Mouse (Mus musculus): ENCODE measurements around the gene D11Wsu47e. TPM values are rescaled to one million over a fixed set of nuclear protein-coding genes. Genes with fewer than 3 reads are reported as not detected.

D11Wsu47e gene
- polyA plus RNA-seq, 1 experiment from 2014 or later, result 23.3 TPM

- Histone ChIP-seq H3K27ac (ENCODE audit: low read depth, low read length) (peak overlapping the region; percentile 95), H3K9me3 (ENCODE audit: control insufficient read depth, low read length) (no peaks in the 10 kb centered on the region), H3K4me1 (ENCODE audit: control insufficient read depth, insufficient read depth, low read length) (peaks cover 26% of the 10 kb centered on the region), H3K4me2 (peak overlapping the region; percentile 89), H3K4me3 (ENCODE audit: low read depth, low read length) (peak overlapping the region; percentile 90), H3K36me3 (ENCODE audit: control insufficient read depth, insufficient read depth, low read length) (peaks cover 4% of the 10 kb centered on the region; the same call in 1 of the 2 replicates), H3K9ac (ENCODE audit: low read length) (peak overlapping the region; percentile 85), H3K27me3 (ENCODE audit: control insufficient read depth, insufficient read depth, low read length) (no peaks in the 10 kb centered on the region)
- under 1% methylated on average over 26 of the region's 38 CpGs for WGBS
- ATAC-seq (ENCODE audit: low FRiP score) (no peak; the same call in 1 of the 2 replicates), DNase-seq (ENCODE audit: low spot score, missing footprints) (no peak)
Observed at GRCm38 (mm10) chr11:113683627-113683956, 620 bp upstream of the D11Wsu47e start.

GRCm38 (mm10) chr11:113684707-113685426 lies 655 bp downstream of the D11Wsu47e start:
- Histone ChIP-seq H3K9ac (ENCODE audit: low read length) (peak overlapping the region; percentile 85), H3K27me3 (ENCODE audit: control insufficient read depth, insufficient read depth, low read length) (no peaks in the 10 kb centered on the region), H3K4me2 (peak overlapping the region; percentile 89), H3K9me3 (ENCODE audit: control insufficient read depth, low read length) (no peaks in the 10 kb centered on the region), H3K4me1 (ENCODE audit: control insufficient read depth, insufficient read depth, low read length) (peaks cover 26% of the 10 kb centered on the region), H3K27ac (ENCODE audit: low read depth, low read length) (peak overlapping the region; percentile 32; the same call in 1 of the 2 replicates), H3K4me3 (ENCODE audit: low read depth, low read length) (peak overlapping the region; percentile 90), H3K36me3 (ENCODE audit: control insufficient read depth, insufficient read depth, low read length) (peaks cover 4% of the 10 kb centered on the region; the same call in 1 of the 2 replicates)
- 42% methylated on average over 25 of the region's 25 CpGs for WGBS
- ATAC-seq (ENCODE audit: low FRiP score), result no peak
- DNase-seq (ENCODE audit: low spot score, missing footprints), result no peak

GRCm38 (mm10) chr11:113687031-113687430 lies 2.8 kb downstream of the D11Wsu47e start:
- 44% methylated on average over 2 of the region's 2 CpGs for WGBS
- H3K4me2 ChIP-seq, result no peak overlapping the region
- H3K4me3 ChIP-seq (ENCODE audit: low read depth, low read length), result no peak overlapping the region

GRCm38 (mm10) chr11:113690506-113690905 lies 6.3 kb downstream of the D11Wsu47e start:
- Histone ChIP-seq H3K36me3 (ENCODE audit: control insufficient read depth, insufficient read depth, low read length) (peaks cover 17% of the 10 kb centered on the region; the same call in 1 of the 2 replicates), H3K9ac (ENCODE audit: low read length) (no peak overlapping the region), H3K9me3 (ENCODE audit: control insufficient read depth, low read length) (no peaks in the 10 kb centered on the region), H3K27me3 (ENCODE audit: control insufficient read depth, insufficient read depth, low read length) (no peaks in the 10 kb centered on the region), H3K4me3 (ENCODE audit: low read depth, low read length) (no peak overlapping the region), H3K4me2 (no peak overlapping the region), H3K27ac (ENCODE audit: low read depth, low read length) (no peak overlapping the region), H3K4me1 (ENCODE audit: control insufficient read depth, insufficient read depth, low read length) (peaks cover 9% of the 10 kb centered on the region)
- 93% methylated on average over 12 of the region's 12 CpGs for WGBS
- DNase-seq (ENCODE audit: low spot score, missing footprints), result no peak
- no peak for ATAC-seq (ENCODE audit: low FRiP score)

More at GRCm38 (mm10) chr11:113687031-113687430, 2.8 kb downstream of the D11Wsu47e start:
- peak; percentile 85 for DNase-seq (ENCODE audit: low spot score, missing footprints)
- peak; percentile 15; the same call in 1 of the 2 replicates for ATAC-seq (ENCODE audit: low FRiP score)
- peaks cover 24% of the 10 kb centered on the region for H3K4me1 ChIP-seq (ENCODE audit: control insufficient read depth, insufficient read depth, low read length)
- H3K27me3 ChIP-seq (ENCODE audit: control insufficient read depth, insufficient read depth, low read length), result no peaks in the 10 kb centered on the region
- H3K27ac ChIP-seq (ENCODE audit: low read depth, low read length), result peak overlapping the region; percentile 67
- H3K36me3 ChIP-seq (ENCODE audit: control insufficient read depth, insufficient read depth, low read length), result peaks cover 8% of the 10 kb centered on the region; the same call in 1 of the 2 replicates
- peak overlapping the region; percentile 2; the same call in 1 of the 2 replicates for H3K9ac ChIP-seq (ENCODE audit: low read length)
- H3K9me3 ChIP-seq (ENCODE audit: control insufficient read depth, low read length), result no peaks in the 10 kb centered on the region

- DNase-seq (ENCODE audit: low spot score, missing footprints) (no peak), ATAC-seq (ENCODE audit: low FRiP score) (no peak)
- H3K27ac ChIP-seq (ENCODE audit: low read depth, low read length), result no peak overlapping the region
- peaks cover 18% of the 10 kb centered on the region; the same call in 1 of the 2 replicates for H3K36me3 ChIP-seq (ENCODE audit: control insufficient read depth, insufficient read depth, low read length)
- H3K27me3 ChIP-seq (ENCODE audit: control insufficient read depth, insufficient read depth, low read length), result no peaks in the 10 kb centered on the region
- H3K9me3 ChIP-seq (ENCODE audit: control insufficient read depth, low read length), result no peaks in the 10 kb centered on the region
- WGBS, result 85% methylated on average over 5 of the region's 5 CpGs
- no peak overlapping the region for H3K4me2 ChIP-seq
- no peak overlapping the region for H3K9ac ChIP-seq (ENCODE audit: low read length)
- no peak overlapping the region for H3K4me3 ChIP-seq (ENCODE audit: low read depth, low read length)
- peaks cover 7% of the 10 kb centered on the region for H3K4me1 ChIP-seq (ENCODE audit: control insufficient read depth, insufficient read depth, low read length)
Observed at GRCm38 (mm10) chr11:113691318-113691717, 7.1 kb downstream of the D11Wsu47e start.

GRCm38 (mm10) chr11:113691851-113692250 lies 7.6 kb downstream of the D11Wsu47e start:
- Histone ChIP-seq H3K9ac (ENCODE audit: low read length) (no peak overlapping the region), H3K4me3 (ENCODE audit: low read depth, low read length) (no peak overlapping the region), H3K4me2 (no peak overlapping the region), H3K9me3 (ENCODE audit: control insufficient read depth, low read length) (no peaks in the 10 kb centered on the region), H3K36me3 (ENCODE audit: control insufficient read depth, insufficient read depth, low read length) (peaks cover 18% of the 10 kb centered on the region; the same call in 1 of the 2 replicates), H3K27ac (ENCODE audit: low read depth, low read length) (no peak overlapping the region), H3K4me1 (ENCODE audit: control insufficient read depth, insufficient read depth, low read length) (peaks cover 2% of the 10 kb centered on the region), H3K27me3 (ENCODE audit: control insufficient read depth, insufficient read depth, low read length) (no peaks in the 10 kb centered on the region)
- DNase-seq (ENCODE audit: low spot score, missing footprints) (no peak), ATAC-seq (ENCODE audit: low FRiP score) (no peak)
- 66% methylated on average over 3 of the region's 3 CpGs for WGBS

GRCm38 (mm10) chr11:113697571-113697970 lies 13.4 kb downstream of the D11Wsu47e start:
- Histone ChIP-seq H3K9me3 (ENCODE audit: control insufficient read depth, low read length) (no peaks in the 10 kb centered on the region), H3K4me2 (no peak overlapping the region), H3K27ac (ENCODE audit: low read depth, low read length) (no peak overlapping the region), H3K4me1 (ENCODE audit: control insufficient read depth, insufficient read depth, low read length) (peaks cover 6% of the 10 kb centered on the region), H3K36me3 (ENCODE audit: control insufficient read depth, insufficient read depth, low read length) (peaks cover 11% of the 10 kb centered on the region; the same call in 1 of the 2 replicates), H3K4me3 (ENCODE audit: low read depth, low read length) (no peak overlapping the region), H3K27me3 (ENCODE audit: control insufficient read depth, insufficient read depth, low read length) (no peaks in the 10 kb centered on the region), H3K9ac (ENCODE audit: low read length) (no peak overlapping the region)
- ATAC-seq (ENCODE audit: low FRiP score) (no peak), DNase-seq (ENCODE audit: low spot score, missing footprints) (no peak)
- WGBS, result 28% methylated on average over 5 of the region's 5 CpGs

GRCm38 (mm10) chr11:113698013-113698545 lies 13.9 kb downstream of the D11Wsu47e start:
- no peaks in the 10 kb centered on the region for H3K27me3 ChIP-seq (ENCODE audit: control insufficient read depth, insufficient read depth, low read length)
- WGBS, result 68% methylated on average over 12 of the region's 12 CpGs
- no peak for ATAC-seq (ENCODE audit: low FRiP score)
- no peak overlapping the region for H3K4me3 ChIP-seq (ENCODE audit: low read depth, low read length)
- no peak overlapping the region for H3K27ac ChIP-seq (ENCODE audit: low read depth, low read length)
- peaks cover 6% of the 10 kb centered on the region for H3K4me1 ChIP-seq (ENCODE audit: control insufficient read depth, insufficient read depth, low read length)
- H3K9me3 ChIP-seq (ENCODE audit: control insufficient read depth, low read length), result no peaks in the 10 kb centered on the region
- peaks cover 11% of the 10 kb centered on the region; the same call in 1 of the 2 replicates for H3K36me3 ChIP-seq (ENCODE audit: control insufficient read depth, insufficient read depth, low read length)
- no peak for DNase-seq (ENCODE audit: low spot score, missing footprints)
- no peak overlapping the region for H3K9ac ChIP-seq (ENCODE audit: low read length)
- H3K4me2 ChIP-seq, result no peak overlapping the region

GRCm38 (mm10) chr11:113699643-113700042 lies 15.4 kb downstream of the D11Wsu47e start:
- Histone ChIP-seq H3K9ac (ENCODE audit: low read length) (no peak overlapping the region), H3K36me3 (ENCODE audit: control insufficient read depth, insufficient read depth, low read length) (peaks cover 11% of the 10 kb centered on the region; the same call in 1 of the 2 replicates), H3K4me1 (ENCODE audit: control insufficient read depth, insufficient read depth, low read length) (peaks cover 6% of the 10 kb centered on the region), H3K27ac (ENCODE audit: low read depth, low read length) (no peak overlapping the region), H3K9me3 (ENCODE audit: control insufficient read depth, low read length) (no peaks in the 10 kb centered on the region), H3K4me3 (ENCODE audit: low read depth, low read length) (no peak overlapping the region), H3K27me3 (ENCODE audit: control insufficient read depth, insufficient read depth, low read length) (no peaks in the 10 kb centered on the region), H3K4me2 (no peak overlapping the region)
- ATAC-seq (ENCODE audit: low FRiP score) (no peak), DNase-seq (ENCODE audit: low spot score, missing footprints) (no peak)
- WGBS, result 92% methylated on average over 7 of the region's 7 CpGs
